Mouse (Mus musculus): Measurements from ENCODE around the gene Gmpr. TPM values are rescaled to one million over a fixed set of nuclear protein-coding genes. Genes with fewer than 3 reads are reported as not detected.

The Gmpr gene
- polyA plus RNA-seq (2015; fragmentation: Nextera tagmentation; extraction: Ambion mirVana), result 28.8 and 50.3 TPM in 2 replicates

DNA sequence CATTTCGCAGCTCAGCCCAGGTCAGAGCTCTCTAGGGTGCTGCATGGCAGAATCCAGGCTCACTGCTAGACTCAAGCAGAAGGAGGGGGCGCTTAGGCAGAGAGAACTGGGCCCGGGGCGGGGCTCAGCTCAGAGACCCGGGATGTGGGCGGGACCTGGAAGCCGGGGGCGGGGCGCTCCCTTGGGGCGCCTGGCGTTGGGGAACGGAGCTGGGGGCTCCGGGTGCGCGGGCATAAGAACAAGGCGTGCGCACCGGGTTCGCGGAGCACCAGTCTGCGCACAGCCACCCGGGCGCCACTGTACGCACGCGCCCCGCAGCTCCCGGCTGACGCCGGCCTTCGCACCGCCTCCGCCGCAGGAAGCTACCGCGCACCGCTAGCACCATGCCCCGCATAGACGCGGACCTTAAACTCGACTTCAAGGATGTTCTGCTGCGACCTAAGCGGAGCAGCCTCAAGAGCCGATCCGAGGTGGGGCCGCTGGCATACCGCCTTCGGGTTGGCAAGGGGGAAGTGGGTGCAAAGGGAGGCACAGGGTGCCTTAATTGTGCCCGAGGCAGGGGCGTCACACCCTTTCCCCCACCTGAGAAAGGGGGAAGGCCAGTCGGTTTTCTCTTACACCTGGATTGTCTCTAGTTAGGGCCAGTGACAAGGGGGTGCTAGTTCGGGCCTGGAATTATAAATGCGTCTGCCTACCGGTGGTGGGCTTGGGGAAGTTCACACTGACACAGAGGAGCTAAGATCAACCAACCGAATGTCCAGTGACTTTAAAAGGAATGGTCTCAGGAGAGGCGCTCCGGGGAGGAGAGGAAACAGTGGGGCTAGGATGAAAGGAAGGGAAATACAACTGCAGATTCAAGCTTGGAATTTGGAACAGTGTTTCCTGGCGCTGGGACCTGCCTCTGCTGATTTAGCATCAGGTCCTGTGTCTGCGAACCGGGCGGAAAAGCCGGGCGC, at the start of gene Gmpr:
Gene Gmpr, plus strand, starts transcription at position 171 of the 956 bp plus-strand sequence.
- H3K9me3 ChIP-seq, result no peaks in the 10 kb centered on the region
- peak within 1 kb of the TSS; percentile 55 for H3K4me3 ChIP-seq
- H3K36me3 ChIP-seq, result no peaks in the 10 kb centered on the region
- H3K4me1 ChIP-seq, result peaks cover 21% of the 10 kb centered on the region
- 2% methylated on average over 63 of the region's 63 CpGs for WGBS
- peak within 1 kb of the TSS; percentile 56 for H3K9ac ChIP-seq
- no peaks in the 10 kb centered on the region for H3K27me3 ChIP-seq
- peak within 1 kb of the TSS; percentile 93 for H3K4me2 ChIP-seq
- peak; percentile 57 for ATAC-seq (ENCODE audit: insufficient number of reproducible peaks, low FRiP score, low TSS enrichment, low read depth)
- peak within 1 kb of the TSS; percentile 23; the same call in 1 of the 2 replicates for H3K27ac ChIP-seq

DNA sequence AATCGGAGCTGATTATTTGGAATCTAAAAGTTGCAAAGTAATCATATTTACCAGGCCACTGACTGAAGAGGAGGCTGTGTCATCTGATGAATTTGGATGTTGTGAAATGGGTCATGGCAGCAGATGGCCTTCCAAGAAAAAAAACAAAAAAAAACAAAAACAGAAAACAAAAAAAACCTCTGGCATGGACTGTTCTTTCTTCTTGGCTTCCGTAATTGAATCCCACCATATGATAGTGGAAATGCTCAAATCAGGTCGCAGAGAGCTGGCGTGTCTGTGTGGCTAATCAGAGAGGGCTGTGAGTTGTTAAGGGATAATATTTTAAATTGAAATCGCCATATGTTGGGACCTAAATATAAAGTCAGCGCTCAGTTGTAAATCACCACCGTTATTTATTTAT, 49.8 kb upstream of the Gmpr start:
- Histone ChIP-seq H3K9ac (no peak overlapping the region), H3K4me1 (peaks cover 17% of the 10 kb centered on the region), H3K27me3 (no peaks in the 10 kb centered on the region), H3K9me3 (no peaks in the 10 kb centered on the region), H3K36me3 (no peaks in the 10 kb centered on the region), H3K4me3 (no peak overlapping the region), H3K4me2 (no peak overlapping the region), H3K27ac (no peak overlapping the region)
- WGBS, result 56% methylated on average over 7 of the region's 7 CpGs
- no peak for ATAC-seq (ENCODE audit: insufficient number of reproducible peaks, low FRiP score, low TSS enrichment, low read depth)

DNA sequence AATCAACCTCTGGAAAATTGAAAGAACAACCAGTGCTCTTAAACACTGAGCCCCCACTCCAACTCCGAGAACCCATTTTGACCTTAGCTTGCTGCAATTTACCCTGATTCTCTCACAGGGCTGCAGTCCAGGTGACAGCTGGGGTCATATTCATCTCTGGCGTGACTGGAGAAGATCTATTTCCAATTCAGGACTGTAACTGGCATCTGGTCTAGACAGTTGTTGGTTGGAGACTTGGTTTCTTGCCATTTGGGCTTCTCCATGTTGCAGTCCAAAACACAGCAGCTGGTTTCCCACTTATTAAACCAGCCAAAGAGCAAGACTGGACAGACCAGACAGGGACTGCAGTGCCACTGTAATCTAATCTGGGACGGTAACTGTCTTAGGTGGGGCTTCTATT, 47.1 kb upstream of the Gmpr start:
- Histone ChIP-seq H3K4me2 (no peak overlapping the region), H3K9me3 (no peaks in the 10 kb centered on the region), H3K4me1 (peaks cover 12% of the 10 kb centered on the region), H3K27ac (no peak overlapping the region), H3K27me3 (no peaks in the 10 kb centered on the region), H3K9ac (no peak overlapping the region), H3K36me3 (no peaks in the 10 kb centered on the region), H3K4me3 (no peak overlapping the region)
- WGBS, result 83% methylated on average over 3 of the region's 3 CpGs
- ATAC-seq (ENCODE audit: insufficient number of reproducible peaks, low FRiP score, low TSS enrichment, low read depth), result no peak

DNA sequence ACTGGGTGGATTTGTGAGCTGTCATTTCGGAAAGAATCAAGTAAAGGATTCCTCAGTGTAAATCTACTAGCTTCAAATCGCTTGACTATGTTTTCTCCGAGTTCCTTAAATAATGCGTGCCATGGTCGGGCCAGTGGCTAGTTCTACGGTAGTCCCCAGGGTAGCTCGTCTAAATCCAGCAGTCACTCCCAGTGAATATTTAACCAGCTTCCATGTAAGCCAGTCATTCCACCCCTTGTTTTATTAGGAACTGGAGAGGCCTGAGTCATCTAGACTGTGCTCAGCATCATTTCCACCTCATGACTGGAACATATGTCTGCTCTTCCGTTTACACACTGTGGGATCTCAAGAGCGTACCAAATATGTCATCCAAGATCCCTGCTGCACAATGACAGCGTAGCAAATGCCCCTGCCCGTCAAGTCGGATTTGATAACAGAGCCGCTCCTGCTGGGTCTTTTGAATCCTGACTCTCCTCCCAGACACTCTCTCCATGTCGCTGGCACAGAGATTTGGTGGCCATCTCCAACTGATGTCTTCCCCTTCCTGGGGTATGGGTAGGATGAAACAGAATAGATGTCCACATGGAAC, 45.8 kb upstream of the Gmpr start:
- H3K27me3 ChIP-seq, result no peaks in the 10 kb centered on the region
- no peaks in the 10 kb centered on the region for H3K36me3 ChIP-seq

DNA sequence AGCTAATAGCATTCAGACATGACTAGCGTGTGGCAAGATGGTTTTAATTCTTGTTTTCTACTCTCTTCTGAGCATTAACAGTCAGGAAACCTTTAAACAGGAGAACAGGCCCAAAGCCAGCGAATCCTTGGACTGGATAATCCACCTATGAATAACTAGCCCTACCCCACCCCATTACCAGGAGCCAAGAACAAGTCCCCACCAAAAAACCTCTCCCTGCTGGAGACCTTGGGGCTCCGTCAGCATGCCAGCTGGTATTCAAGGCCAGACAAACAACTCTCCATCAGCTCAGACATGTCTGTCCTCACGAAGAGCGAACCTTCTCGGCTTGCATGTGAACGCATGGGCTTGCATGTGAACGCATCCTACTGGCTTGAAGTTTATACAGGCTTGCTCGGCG, 41.6 kb upstream of the Gmpr start:
- ATAC-seq (ENCODE audit: insufficient number of reproducible peaks, low FRiP score, low TSS enrichment, low read depth), result no peak; the same call in 1 of the 2 replicates
- no peaks in the 10 kb centered on the region for H3K27me3 ChIP-seq
- H3K36me3 ChIP-seq, result no peaks in the 10 kb centered on the region
- 50% methylated on average over 10 of the region's 10 CpGs for WGBS
- no peak overlapping the region for H3K4me3 ChIP-seq
- peaks cover 30% of the 10 kb centered on the region for H3K4me1 ChIP-seq
- no peak overlapping the region for H3K9ac ChIP-seq
- no peaks in the 10 kb centered on the region for H3K9me3 ChIP-seq
- H3K4me2 ChIP-seq, result peak overlapping the region; percentile 20; the same call in 1 of the 2 replicates
- H3K27ac ChIP-seq, result peak overlapping the region; percentile 57

More for the DNA sequence above, 45.8 kb upstream of the Gmpr start:
- no peak overlapping the region for H3K27ac ChIP-seq
- no peak overlapping the region for H3K9ac ChIP-seq
- H3K9me3 ChIP-seq, result no peaks in the 10 kb centered on the region
- H3K4me3 ChIP-seq, result no peak overlapping the region
- H3K4me1 ChIP-seq, result peaks cover 16% of the 10 kb centered on the region
- 76% methylated on average over 14 of the region's 14 CpGs for WGBS
- no peak for ATAC-seq (ENCODE audit: insufficient number of reproducible peaks, low FRiP score, low TSS enrichment, low read depth)
- H3K4me2 ChIP-seq, result no peak overlapping the region

DNA sequence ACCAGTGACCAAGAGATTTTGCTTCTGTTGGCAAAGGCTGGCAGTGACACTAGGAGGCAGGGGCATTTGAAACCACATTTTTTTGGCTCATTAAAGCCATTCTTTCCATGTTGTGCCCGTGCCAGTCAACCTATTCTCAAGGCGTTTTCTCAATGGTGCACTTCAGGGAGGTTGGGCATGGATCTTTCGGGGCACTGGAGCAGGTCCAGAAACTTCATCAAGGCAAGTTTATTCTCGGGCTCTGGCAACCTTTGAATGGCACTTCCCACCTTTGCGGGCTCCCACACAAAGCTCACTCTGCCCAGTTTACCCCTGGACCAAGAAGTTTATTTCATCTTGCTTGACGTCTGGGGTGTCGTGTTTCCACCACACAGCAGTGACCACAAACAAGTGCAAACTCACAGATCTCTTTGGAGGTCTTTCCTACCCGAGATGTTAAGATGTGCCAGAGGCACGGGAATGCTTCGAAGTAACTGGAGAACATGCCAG, 41.2 kb upstream of the Gmpr start:
- H3K9me3 ChIP-seq, result no peaks in the 10 kb centered on the region
- H3K27ac ChIP-seq, result peak overlapping the region; percentile 57; the same call in 1 of the 2 replicates
- H3K36me3 ChIP-seq, result no peaks in the 10 kb centered on the region
- peaks cover 30% of the 10 kb centered on the region for H3K4me1 ChIP-seq
- H3K9ac ChIP-seq, result no peak overlapping the region
- 36% methylated on average over 10 of the region's 10 CpGs for WGBS
- ATAC-seq (ENCODE audit: insufficient number of reproducible peaks, low FRiP score, low TSS enrichment, low read depth), result no peak
- peak overlapping the region; percentile 20; the same call in 1 of the 2 replicates for H3K4me2 ChIP-seq
- no peak overlapping the region for H3K4me3 ChIP-seq
- no peaks in the 10 kb centered on the region for H3K27me3 ChIP-seq

DNA sequence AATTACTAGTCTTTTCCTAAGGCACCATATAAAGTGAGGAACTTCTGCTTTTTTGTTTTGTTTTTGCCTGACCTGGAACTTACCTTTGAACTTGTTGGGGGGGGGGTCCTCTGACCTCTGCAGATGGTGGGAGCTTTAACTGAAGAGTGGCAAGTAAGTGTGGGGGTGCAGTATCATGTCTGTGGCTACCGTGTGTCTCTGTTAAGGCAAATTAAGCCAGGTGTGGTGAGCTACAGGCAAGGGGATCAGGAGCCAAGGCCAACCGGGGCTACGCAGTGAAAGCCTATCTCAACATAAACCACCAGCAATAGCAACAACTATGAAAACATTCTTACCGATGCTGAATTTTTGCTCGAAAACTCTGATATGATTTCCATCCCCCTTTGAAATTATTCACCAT, 38.5 kb upstream of the Gmpr start:
- Histone ChIP-seq H3K36me3 (no peaks in the 10 kb centered on the region), H3K4me3 (no peak overlapping the region), H3K4me2 (no peak overlapping the region), H3K9me3 (no peaks in the 10 kb centered on the region), H3K27ac (no peak overlapping the region), H3K9ac (no peak overlapping the region), H3K27me3 (no peaks in the 10 kb centered on the region), H3K4me1 (peaks cover 30% of the 10 kb centered on the region)
- no peak for ATAC-seq (ENCODE audit: insufficient number of reproducible peaks, low FRiP score, low TSS enrichment, low read depth)
- WGBS, result 44% methylated on average over 5 of the region's 5 CpGs

DNA sequence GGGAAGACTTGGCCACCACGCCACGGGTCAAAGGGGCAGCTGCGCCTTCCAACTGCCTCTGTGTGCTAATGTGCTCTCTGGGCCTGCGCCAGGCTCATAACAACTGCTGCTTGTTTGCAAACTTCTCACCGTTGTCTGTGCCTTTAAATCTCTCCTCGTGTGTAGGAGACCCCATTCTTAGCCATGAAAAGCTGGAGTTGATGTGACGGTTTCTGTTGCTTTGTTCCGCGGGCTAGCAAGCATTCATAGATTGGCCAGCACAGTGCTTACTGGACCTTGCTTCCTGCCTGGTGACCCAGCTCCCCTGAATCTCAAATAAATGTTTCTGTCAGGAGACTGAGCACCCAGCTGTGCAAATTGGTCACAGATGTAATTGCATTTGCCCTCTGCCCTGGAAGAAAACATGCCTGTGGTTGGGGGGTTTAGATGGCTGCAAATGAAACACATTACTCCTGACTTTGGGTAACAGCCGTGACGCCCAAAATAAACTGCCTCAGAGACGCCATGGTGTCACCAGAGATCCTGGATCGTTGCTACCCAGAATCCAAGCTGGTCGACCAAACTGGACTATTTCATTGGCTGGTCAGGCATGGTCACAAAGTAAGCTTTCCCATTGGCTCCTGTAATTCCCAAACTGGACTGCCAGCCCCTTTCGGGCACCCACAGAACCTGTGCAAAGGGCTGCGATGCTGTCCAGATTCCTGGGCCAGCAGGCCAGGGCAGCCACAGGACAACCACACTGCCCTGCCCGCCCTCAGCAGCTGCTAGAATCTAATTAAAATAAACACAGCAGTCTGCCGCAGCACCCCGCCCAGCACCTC, 37.6 kb upstream of the Gmpr start:
- Histone ChIP-seq H3K4me2 (peak overlapping the region; percentile 28), H3K27ac (peak overlapping the region; percentile 67), H3K36me3 (no peaks in the 10 kb centered on the region), H3K9ac (no peak overlapping the region), H3K9me3 (no peaks in the 10 kb centered on the region), H3K4me1 (peaks cover 25% of the 10 kb centered on the region), H3K27me3 (no peaks in the 10 kb centered on the region), H3K4me3 (no peak overlapping the region)
- WGBS, result 24% methylated on average over 19 of the region's 19 CpGs
- peak; percentile 66 for ATAC-seq (ENCODE audit: insufficient number of reproducible peaks, low FRiP score, low TSS enrichment, low read depth)

DNA sequence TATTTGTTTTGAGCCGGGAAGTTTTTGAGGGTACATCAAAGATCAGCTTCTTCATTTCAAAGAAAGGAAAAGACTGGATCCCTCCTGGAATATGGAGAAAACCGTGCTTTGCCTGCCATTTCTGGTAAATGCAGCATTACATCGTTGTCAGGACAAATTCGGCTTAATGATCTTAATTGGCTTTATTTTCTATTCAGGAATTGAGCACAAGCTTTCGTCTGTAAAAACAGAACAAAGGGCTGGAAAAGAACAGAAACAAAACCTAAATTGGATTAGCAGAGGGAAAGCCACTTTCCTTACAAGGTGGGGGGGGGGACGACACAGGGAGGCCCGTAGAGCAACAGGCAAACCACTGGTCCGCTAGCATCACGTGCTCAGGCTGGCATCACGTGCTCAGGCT, 33.9 kb upstream of the Gmpr start:
- 61% methylated on average over 10 of the region's 10 CpGs for WGBS

DNA sequence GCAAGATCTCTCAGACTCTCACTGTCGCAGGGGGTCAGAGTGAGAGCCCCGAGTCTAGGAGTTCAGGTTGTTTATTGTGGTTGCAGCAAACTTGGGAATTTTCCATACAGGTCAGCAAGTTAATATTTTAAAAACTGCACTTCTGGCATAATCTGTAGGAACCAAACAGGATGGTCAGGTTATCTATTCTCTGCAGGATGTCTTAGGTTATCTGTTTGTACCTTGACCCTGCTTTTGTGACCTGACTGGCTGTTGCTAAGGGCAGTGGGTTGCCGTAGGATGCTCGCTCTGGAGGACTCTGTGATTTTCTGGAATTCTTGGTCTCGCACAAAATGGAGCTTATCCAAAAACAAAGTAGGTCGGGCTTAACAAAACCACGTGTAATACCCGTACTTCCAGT, 31.9 kb upstream of the Gmpr start:
- Histone ChIP-seq H3K4me1 (peaks cover 3% of the 10 kb centered on the region), H3K4me2 (no peak overlapping the region), H3K27me3 (no peaks in the 10 kb centered on the region), H3K4me3 (no peak overlapping the region), H3K27ac (no peak overlapping the region), H3K9ac (no peak overlapping the region), H3K9me3 (no peaks in the 10 kb centered on the region), H3K36me3 (no peaks in the 10 kb centered on the region)
- ATAC-seq (ENCODE audit: insufficient number of reproducible peaks, low FRiP score, low TSS enrichment, low read depth), result no peak
- WGBS, result 79% methylated on average over 8 of the region's 8 CpGs

More for the DNA sequence above, 33.9 kb upstream of the Gmpr start:
- H3K4me2 ChIP-seq, result no peak overlapping the region
- H3K27me3 ChIP-seq, result no peaks in the 10 kb centered on the region
- no peak overlapping the region for H3K4me3 ChIP-seq
- ATAC-seq (ENCODE audit: insufficient number of reproducible peaks, low FRiP score, low TSS enrichment, low read depth), result no peak
- H3K36me3 ChIP-seq, result no peaks in the 10 kb centered on the region
- no peak overlapping the region for H3K27ac ChIP-seq
- no peaks in the 10 kb centered on the region for H3K9me3 ChIP-seq
- H3K9ac ChIP-seq, result no peak overlapping the region
- H3K4me1 ChIP-seq, result peaks cover 14% of the 10 kb centered on the region

DNA sequence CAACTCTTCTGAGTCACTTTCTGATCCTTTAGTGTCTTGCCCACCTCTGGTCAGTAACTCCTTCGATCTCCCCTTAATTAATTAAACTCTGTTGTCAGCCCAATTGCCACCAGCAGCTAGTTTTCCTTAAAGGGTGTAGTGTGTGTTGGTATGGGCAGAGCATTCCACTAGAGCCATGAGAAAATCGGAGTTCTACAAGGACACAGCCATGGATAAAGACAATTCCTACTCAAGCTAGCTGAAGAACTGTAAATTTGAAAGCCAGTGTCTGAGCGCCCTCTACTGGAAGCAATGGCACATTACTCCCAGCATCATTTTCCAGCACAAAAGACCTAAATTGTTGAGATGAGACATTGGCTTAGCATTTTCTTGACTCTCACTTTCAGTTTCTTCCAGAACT, 30.1 kb upstream of the Gmpr start:
- Histone ChIP-seq H3K27me3 (no peaks in the 10 kb centered on the region), H3K4me1 (no peaks in the 10 kb centered on the region), H3K9ac (no peak overlapping the region), H3K27ac (no peak overlapping the region), H3K4me2 (no peak overlapping the region), H3K36me3 (no peaks in the 10 kb centered on the region), H3K9me3 (no peaks in the 10 kb centered on the region), H3K4me3 (no peak overlapping the region)
- 28% methylated on average over 3 of the region's 3 CpGs for WGBS
- ATAC-seq (ENCODE audit: insufficient number of reproducible peaks, low FRiP score, low TSS enrichment, low read depth), result no peak

All from limb, embryonic 15.5 days (tissue).